Mouse (Mus musculus) small intestine, adult 2 months (tissue): ENCODE measurements at regions not wholly inside any gene's neighbourhood (a gene's known extent, or its start where the extent isn't known, plus 50 kb on each side); places are given as distances from the start of the nearest gene placed in this dataset.

Experiments used
- CTCF ChIP-seq: fragments of 200-500 bp; IDR thresholded peaks from 2 replicates; pipeline ENCODE4 v1.5.1; 2012; ENCODE audit warnings: low read depth, mild to moderate bottlenecking, control low read depth, inconsistent platforms, low read length, moderate library complexity, mixed read lengths; ENCODE audit not compliant: insufficient replicate concordance, insufficient read length; ENCODE audit errors: extremely low read depth
- POLR2A ChIP-seq: fragments of 200-500 bp; IDR thresholded peaks from 2 replicates; pipeline ENCODE4 v1.6.1; 2012; ENCODE audit warnings: low read depth, mild to moderate bottlenecking, control low read depth, inconsistent platforms, low read length, moderate library complexity

DNA sequence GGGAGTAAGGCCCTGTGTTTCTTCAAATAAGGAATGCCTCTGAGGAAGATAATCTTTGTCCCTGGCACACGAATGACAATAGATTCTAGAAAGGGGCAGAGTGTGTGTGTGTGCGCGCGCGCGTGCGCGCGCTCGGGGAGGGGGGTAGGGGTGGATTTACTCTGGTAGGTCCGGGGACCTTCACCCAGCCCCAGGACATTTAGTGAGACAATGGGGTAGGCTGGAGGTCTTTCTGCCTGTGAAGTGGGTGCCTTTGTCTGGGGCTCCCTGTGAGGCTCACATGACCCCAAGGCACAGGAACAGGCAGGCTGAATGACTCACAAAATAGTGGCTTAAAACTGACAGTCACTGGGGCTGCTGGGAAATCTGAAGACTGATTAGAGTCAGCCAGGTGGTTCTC lies 139.1 kb upstream of the Bcor start:
- TF ChIP-seq CTCF = no peak
- TF ChIP-seq POLR2A = no peak
